Mouse (Mus musculus) spleen, adult 2 months (tissue): ENCODE data around the gene Tmem72. TPM values are rescaled to one million over a fixed set of nuclear protein-coding genes. Genes with fewer than 3 reads are reported as not detected.

Experiments used
- DNase-seq, 2 experiments: peaks; one replicate each; pipeline versions ENCODE4 v3.0.0 to v3.0.0-alpha.2; 2012 to 2021; ENCODE audit warnings: low spot score in 2 of 2, low read depth in 1 of 2
- H3K27ac ChIP-seq: fragments of 200-500 bp; 2 replicates; pipeline ENCODE4 v1.5.1; 2012; ENCODE audit warnings: low read length, inconsistent platforms; ENCODE audit not compliant: insufficient read depth
- H3K27me3 ChIP-seq: fragments of 200-500 bp; 2 replicates; pipeline ENCODE4 v1.6.1; 2012; ENCODE audit warnings: mild to moderate bottlenecking, moderate library complexity, low read length, inconsistent platforms; ENCODE audit not compliant: control insufficient read depth, insufficient read depth
- H3K36me3 ChIP-seq: fragments of 200-500 bp; 2 replicates; pipeline ENCODE4 v1.6.1; 2012; ENCODE audit warnings: mild to moderate bottlenecking, low read length, inconsistent platforms; ENCODE audit not compliant: control insufficient read depth, insufficient read depth
- H3K4me1 ChIP-seq: fragments of 200-500 bp; 2 replicates; pipeline ENCODE4 v1.6.1; 2011; ENCODE audit warnings: inconsistent platforms; ENCODE audit not compliant: control insufficient read depth, insufficient read depth, insufficient read length
- H3K4me3 ChIP-seq: fragments of 200-500 bp; 2 replicates; pipeline ENCODE4 v1.5.1; 2011; ENCODE audit warnings: mild to moderate bottlenecking, inconsistent platforms; ENCODE audit not compliant: insufficient read depth, insufficient read length; ENCODE audit errors: extremely low read depth
- CTCF ChIP-seq: fragments of 200-500 bp; IDR thresholded peaks from 2 replicates; pipeline ENCODE4 v1.5.1; 2011; ENCODE audit warnings: mild to moderate bottlenecking, inconsistent platforms; ENCODE audit not compliant: insufficient read depth, insufficient read length, insufficient replicate concordance; ENCODE audit errors: extremely low read depth
- POLR2A ChIP-seq: fragments of 200-500 bp; IDR thresholded peaks from 2 replicates; pipeline ENCODE4 v1.6.1; 2011; ENCODE audit warnings: low read depth, low read length, inconsistent platforms
- WGBS: fragments of 180-500 bp; shearing (Covaris S2); methylation state at CpG from one replicate; pipeline ENCODE4 v1.1.7; 2018; 5-methylcytosine and 5-hydroxymethylcytosine counted together
- polyA plus RNA-seq: library from polyadenylated mRNA; depleted of rRNA; stranded (reverse); fragments of >200 nt; gene quantifications from 2 replicates; pipeline ENCODE4 v1.2.3, GENCODE M21; 2012

The Tmem72 gene
- polyA plus RNA-seq, 1 experiment = 0.01 TPM

DNA sequence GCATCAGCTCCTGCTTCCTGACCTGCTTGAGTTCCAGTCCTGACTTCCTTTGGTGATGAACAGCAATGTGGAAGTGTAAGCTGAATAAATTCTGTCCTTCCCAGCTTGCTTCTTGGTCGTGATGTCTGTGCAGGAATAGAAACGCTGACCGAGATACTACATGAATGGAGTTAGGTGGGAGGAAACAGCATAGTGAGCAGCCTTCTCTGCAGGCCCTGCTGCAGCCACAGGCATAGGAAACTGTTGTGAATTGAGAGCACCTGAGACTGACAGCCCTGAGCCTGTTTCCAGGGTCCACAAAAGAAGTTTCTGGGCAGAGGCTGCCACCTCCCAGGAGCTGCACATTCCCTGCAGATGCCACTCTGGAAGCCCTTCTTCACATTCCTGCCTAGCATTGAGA is 2.7 kb downstream of the Tmem72 start:
- TF ChIP-seq POLR2A = no peak
- no peak for TF ChIP-seq CTCF
- H3K4me1 ChIP-seq = no peaks in the 10 kb centered on the region
- no peak for DNase-seq
- no peaks in the 10 kb centered on the region for H3K36me3 ChIP-seq
- WGBS = 90% methylated on average over 3 of the region's 3 CpGs
- H3K27me3 ChIP-seq = no peaks in the 10 kb centered on the region
- H3K4me3 ChIP-seq = no peak overlapping the region
- no peak overlapping the region for H3K27ac ChIP-seq

DNA sequence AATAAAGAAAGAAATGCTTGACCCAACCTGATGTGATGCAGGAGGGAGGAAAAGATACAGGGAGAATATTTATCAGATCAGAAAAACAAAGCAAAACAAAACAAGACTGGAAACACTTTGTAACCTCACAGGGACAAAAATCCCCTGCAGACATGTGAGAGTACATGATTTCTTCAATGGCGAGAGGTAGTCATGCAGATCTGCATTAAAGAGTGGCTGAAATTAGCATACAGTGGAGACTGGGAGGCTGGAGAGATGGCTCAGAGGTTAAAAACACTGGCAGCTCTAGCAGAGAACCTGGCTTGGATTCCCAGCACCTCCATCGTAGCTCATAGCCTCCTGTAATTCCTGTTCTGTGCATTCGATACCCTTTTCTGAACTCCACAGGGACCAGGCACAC is 4.2 kb downstream of the Tmem72 start:
- TF ChIP-seq POLR2A = no peak
- no peak for TF ChIP-seq CTCF
- Histone ChIP-seq H3K4me3 (no peak overlapping the region), H3K27me3 (no peaks in the 10 kb centered on the region), H3K36me3 (no peaks in the 10 kb centered on the region), H3K4me1 (no peaks in the 10 kb centered on the region), H3K27ac (no peak overlapping the region)
- DNase-seq = no peak
- 91% methylated on average over 3 of the region's 3 CpGs for WGBS

DNA sequence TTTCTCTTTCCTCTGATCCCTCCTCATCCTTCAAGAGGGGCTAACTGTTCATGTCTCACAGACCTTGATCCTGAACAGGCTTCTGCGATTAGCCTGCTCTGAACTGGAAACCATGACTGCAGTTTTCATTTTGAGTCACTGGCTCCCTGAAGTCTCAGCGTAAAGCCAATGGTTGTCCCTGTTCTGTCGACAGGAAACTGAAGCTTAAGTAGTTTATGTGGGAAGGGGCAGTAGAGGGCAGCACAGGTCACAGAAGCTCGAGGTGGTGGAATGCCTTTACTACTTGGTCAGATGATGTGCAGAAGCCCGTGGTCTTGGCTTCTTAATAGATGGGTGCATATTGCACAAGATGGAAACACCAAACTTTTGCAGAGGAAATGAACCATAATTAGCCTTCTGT is 4.7 kb downstream of the Tmem72 start:
- no peak for DNase-seq

DNA sequence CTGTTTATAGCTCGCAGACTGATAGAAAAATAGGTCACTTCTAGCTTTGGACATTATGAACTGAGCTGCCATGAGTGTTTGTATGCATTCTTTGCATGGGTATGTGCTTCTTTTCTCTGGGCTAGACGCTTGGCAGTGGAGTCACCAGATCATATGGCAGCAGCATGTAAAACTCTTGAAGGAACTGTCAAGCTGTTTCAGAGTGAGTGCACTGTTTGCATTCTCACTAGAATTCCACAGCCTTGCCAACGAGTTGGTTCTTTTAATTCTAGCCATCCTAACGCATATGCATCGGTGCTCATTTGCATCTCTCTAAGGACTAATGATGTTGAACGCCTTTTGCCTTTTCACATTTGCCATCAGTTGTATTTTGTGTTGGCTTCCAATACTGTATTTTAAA is 12.4 kb downstream of the Tmem72 start:
- no peak for DNase-seq
- H3K36me3 ChIP-seq = no peaks in the 10 kb centered on the region
- H3K27ac ChIP-seq = no peak overlapping the region
- no peaks in the 10 kb centered on the region for H3K4me1 ChIP-seq
- no peak overlapping the region for H3K4me3 ChIP-seq
- no peak for TF ChIP-seq CTCF
- TF ChIP-seq POLR2A = no peak
- H3K27me3 ChIP-seq = no peaks in the 10 kb centered on the region
- WGBS = 92% methylated on average over 6 of the region's 6 CpGs

More for the DNA sequence above, 4.7 kb downstream of the Tmem72 start:
- H3K27me3 ChIP-seq = no peaks in the 10 kb centered on the region
- no peak overlapping the region for H3K4me3 ChIP-seq
- no peak overlapping the region for H3K27ac ChIP-seq
- no peak for TF ChIP-seq CTCF
- no peak for TF ChIP-seq POLR2A
- H3K4me1 ChIP-seq = no peaks in the 10 kb centered on the region
- no peaks in the 10 kb centered on the region for H3K36me3 ChIP-seq
- WGBS = 9% methylated on average over 5 of the region's 5 CpGs

DNA sequence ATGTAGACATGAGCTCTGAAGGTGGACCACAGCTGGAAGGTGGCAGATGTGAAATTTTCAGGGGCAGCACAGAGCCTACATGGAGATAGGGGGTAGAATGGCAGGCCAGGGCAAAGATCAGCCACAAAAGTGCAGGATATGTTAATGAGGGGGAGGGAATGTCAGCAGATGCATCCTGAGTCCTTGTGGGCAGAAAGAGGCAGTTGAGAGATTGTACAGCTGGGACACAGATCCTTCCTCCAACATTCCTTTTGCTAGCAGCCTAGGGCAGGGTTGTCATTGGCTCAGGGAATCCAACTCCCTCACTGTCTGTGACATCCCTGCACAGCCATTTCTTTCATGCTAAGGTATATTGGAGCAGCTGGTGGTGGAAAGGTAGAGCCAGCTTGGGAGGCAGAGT is 15.9 kb downstream of the Tmem72 start:
- no peak overlapping the region for H3K4me3 ChIP-seq
- no peak overlapping the region for H3K27ac ChIP-seq
- no peak for DNase-seq
- H3K36me3 ChIP-seq = no peaks in the 10 kb centered on the region
- TF ChIP-seq POLR2A (no peak), CTCF (no peak)
- no peaks in the 10 kb centered on the region for H3K4me1 ChIP-seq
- no peaks in the 10 kb centered on the region for H3K27me3 ChIP-seq

DNA sequence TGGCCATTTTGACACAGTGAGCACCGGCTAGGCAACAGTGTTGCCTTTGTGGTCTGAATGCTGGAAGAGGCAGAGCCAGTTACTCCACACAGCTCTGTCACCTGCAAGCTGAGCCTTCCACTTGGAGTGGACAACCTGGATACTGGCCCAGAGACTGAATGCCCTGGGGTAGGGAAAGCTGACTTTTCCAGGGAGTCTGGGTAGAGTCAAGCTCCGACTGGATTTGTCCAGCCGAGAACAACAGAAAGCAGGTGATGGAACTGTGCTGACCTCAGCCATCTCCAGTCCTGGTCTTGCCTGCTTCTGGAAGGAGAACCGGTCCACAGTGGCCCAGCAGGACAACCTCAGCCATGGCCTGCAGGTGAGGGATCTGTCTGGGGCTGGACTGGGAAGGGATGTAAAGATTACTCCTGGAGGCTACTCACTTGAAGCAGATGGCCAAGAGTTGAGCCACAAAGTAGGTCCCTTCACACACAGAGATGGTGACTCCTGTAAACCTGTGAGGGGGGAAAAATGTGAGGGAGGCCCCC is 18.8 kb downstream of the Tmem72 start:
- Histone ChIP-seq H3K27ac (no peak overlapping the region), H3K4me3 (no peak overlapping the region), H3K36me3 (no peaks in the 10 kb centered on the region), H3K4me1 (peaks cover 7% of the 10 kb centered on the region; the same call in 1 of the 2 replicates), H3K27me3 (no peaks in the 10 kb centered on the region)
- DNase-seq = no peak
- TF ChIP-seq POLR2A (no peak), CTCF (no peak)
- WGBS = 94% methylated on average over 4 of the region's 4 CpGs

DNA sequence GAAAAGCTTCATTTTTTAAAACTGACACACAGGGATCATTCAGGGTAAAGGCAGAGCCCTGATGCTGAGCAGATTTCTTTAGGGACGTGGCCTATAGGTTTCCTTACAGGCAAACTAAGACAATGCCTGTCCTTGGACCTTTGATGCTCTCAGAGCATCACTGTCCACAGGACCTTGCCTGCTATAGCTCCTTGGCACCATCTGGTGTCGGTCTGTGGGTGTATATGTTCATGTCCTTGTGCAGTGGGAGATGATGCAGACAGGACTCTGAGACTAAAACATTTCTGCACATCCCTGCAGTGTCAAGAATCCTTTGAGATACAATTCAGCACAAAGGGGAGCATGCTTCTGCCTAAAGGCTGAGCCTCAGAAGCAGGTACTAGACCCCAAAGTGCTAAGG is 19.3 kb downstream of the Tmem72 start:
- peaks cover 7% of the 10 kb centered on the region; the same call in 1 of the 2 replicates for H3K4me1 ChIP-seq
- WGBS = 65% methylated on average over 2 of the region's 2 CpGs
- peak in 1 of 2 experiments; percentile 46 for DNase-seq
- no peak for TF ChIP-seq POLR2A
- peak; percentile 71; the same call in 1 of the 2 replicates for TF ChIP-seq CTCF
- no peaks in the 10 kb centered on the region for H3K36me3 ChIP-seq
- H3K4me3 ChIP-seq = no peak overlapping the region
- no peak overlapping the region for H3K27ac ChIP-seq
- no peaks in the 10 kb centered on the region for H3K27me3 ChIP-seq
